Mouse (Mus musculus): ENCODE measurements around the gene Lasp1. TPM values are rescaled to one million over a fixed set of nuclear protein-coding genes. Genes with fewer than 3 reads are reported as not detected.

Lasp1 gene
- total RNA-seq, 2 experiments from 2014 or later: 174 to 191 TPM

GRCm38 (mm10) chr11:97797369-97798082 lies 1.3 kb upstream of the Lasp1 start:
- Histone ChIP-seq H3K4me3 (no peak overlapping the region), H3K27ac (no peak overlapping the region)
- intact Hi-C loops (cut with DNase I): loop anchor here (2.0 kb wide), 1 partner anchor 191 kb away; no protein-coding TSS in a partner anchor
- TF ChIP-seq CTCF (IDR thresholded peaks at IDR 0.05): no peak
- no peak for DNase-seq (ENCODE audit: extremely low spot score in 1 of 2, low spot score in 2 of 2)

DNA sequence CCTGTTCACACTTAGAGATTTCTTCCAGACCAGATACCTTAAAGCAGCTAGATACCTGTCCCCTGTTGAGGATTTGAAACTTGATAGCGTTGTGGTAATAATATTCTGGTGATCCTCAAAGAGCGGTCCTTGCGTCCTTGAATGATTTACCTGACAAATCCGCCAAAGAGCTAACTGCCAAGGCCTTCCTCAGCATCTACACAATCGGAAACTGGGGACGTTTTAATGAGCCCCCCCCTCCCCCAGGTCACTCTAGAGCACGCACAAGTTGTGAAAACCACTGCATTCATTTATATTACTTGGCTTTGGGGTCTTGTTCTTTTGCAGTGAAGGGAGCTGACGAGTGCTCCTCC lies 741 bp upstream of the Lasp1 start:
- no peak for TF ChIP-seq CTCF (IDR thresholded peaks at IDR 0.05)
- DNase-seq (ENCODE audit: extremely low spot score in 1 of 2, low spot score in 2 of 2): no peak
- H3K4me3 ChIP-seq: no peak overlapping the region
- intact Hi-C loops (cut with DNase I): loop anchor here (2.0 kb wide), 1 partner anchor 191 kb away; no protein-coding TSS in a partner anchor
- H3K27ac ChIP-seq: no peak overlapping the region

DNA sequence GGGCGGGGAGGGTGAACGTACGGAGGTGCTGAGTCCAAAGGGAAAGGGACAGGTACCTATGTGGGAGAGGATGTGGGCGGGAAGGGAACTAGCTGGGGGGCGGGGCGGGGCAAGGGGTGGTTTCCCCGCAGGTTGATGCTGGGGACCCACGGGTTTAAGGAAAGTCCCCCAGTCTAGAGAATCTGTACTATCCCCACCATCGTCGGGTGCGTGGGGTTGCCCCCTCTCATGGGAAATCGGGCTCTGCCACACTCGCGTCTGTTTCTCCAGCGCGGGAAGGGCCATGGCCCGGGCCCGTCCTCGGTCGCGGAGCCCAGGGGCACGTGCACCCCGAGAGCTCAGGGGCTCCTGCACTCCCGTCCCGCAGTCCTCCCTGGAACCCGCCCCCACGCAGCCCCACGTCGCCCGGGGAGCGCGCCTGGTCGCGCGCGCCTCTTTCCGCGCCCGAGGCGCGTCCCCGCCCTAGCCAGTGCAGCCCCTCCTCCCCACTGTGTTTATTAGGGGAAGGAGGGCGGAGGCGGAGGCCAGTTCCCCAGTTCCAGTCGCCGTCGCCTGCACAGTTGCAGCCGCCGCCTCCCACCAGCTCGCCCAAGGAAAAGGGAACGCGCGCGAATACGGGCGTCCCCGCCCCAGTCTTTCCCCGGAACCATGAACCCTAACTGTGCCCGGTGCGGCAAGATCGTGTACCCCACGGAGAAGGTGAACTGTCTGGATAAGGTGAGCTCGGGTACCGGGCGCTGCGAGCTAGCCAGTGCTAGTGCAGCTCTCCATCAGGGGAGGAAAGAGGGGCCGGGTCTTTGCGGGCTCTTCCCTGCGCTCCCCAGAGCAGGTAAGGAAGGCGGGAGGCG lies 570 bp downstream of the Lasp1 start:
- peak overlapping the region; percentile 75 for H3K4me3 ChIP-seq
- TF ChIP-seq CTCF (IDR thresholded peaks at IDR 0.05): no peak
- H3K27ac ChIP-seq: peak overlapping the region; percentile 98
- intact Hi-C loops (cut with DNase I): loop anchor here (2.0 kb wide), 1 partner anchor 189 kb away; no protein-coding TSS in a partner anchor
- peak; percentile 89 to 90 for DNase-seq (ENCODE audit: extremely low spot score in 1 of 2, low spot score in 2 of 2)

DNA sequence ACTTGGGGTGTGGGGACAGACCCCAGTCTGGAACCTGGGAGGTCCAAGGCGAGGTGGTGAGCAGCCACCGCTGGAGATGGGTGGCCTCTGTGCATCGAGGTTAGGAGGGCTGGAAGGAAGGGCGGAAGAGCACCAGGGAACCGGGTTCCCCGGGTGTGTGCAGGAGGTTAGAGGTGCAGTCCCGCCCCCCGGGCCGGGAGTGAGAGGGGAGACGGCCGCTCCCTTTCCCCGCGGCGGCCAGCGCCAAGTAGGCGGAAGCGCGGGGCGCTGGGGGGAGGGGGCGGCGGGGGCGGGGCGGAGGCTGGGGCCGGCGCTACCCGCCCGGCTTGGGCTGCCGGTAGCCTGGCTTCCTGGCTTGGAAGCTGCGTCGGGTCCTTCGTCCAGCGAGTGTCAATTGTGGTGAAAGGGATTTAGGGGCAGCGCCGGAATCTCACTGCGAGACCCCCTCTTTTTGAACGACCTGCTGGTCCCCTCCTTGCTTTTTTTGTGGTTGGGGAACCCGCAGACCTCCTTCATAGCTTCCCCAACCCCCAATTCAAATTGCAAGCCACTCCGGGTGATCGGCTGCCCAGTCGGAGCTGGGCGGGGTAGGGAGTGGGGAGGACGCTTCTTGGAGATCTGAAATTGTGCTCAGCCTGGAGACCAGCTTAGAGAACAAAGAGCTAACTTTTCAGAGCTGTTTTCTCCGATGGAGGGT lies 1.3 kb downstream of the Lasp1 start:
- intact Hi-C loops (cut with DNase I): loop anchor here (2.0 kb wide), 2 partner anchors 85 to 189 kb away; partner anchors contain the start of gene Fbxo47
- DNase-seq (ENCODE audit: extremely low spot score in 1 of 2, low spot score in 2 of 2): peak; percentile 53 to 65
- H3K27ac ChIP-seq: peak overlapping the region; percentile 98
- TF ChIP-seq CTCF (IDR thresholded peaks at IDR 0.05): no peak
- peak overlapping the region; percentile 75 for H3K4me3 ChIP-seq

GRCm38 (mm10) chr11:97800691-97801408 lies 2.0 kb downstream of the Lasp1 start:
- no peak for DNase-seq (ENCODE audit: extremely low spot score in 1 of 2, low spot score in 2 of 2)
- intact Hi-C loops (cut with DNase I): loop anchor here (1.0 to 2.0 kb wide), 2 partner anchors 40 to 84 kb away; partner anchors contain the start of gene Fbxo47
- TF ChIP-seq CTCF (IDR thresholded peaks at IDR 0.05): no peak
- H3K4me3 ChIP-seq: peak overlapping the region; percentile 75
- H3K27ac ChIP-seq: peak overlapping the region; percentile 98

GRCm38 (mm10) chr11:97801409-97802193 lies 2.8 kb downstream of the Lasp1 start:
- Histone ChIP-seq H3K27ac (peak overlapping the region; percentile 98), H3K4me3 (peak overlapping the region; percentile 75)
- intact Hi-C loops (cut with DNase I): loop anchor here (1.0 to 2.0 kb wide), 2 partner anchors 40 to 83 kb away; partner anchors contain the start of gene Fbxo47
- no peak for DNase-seq (ENCODE audit: extremely low spot score in 1 of 2, low spot score in 2 of 2)
- peak; percentile 58 for TF ChIP-seq CTCF (IDR thresholded peaks at IDR 0.05)

DNA sequence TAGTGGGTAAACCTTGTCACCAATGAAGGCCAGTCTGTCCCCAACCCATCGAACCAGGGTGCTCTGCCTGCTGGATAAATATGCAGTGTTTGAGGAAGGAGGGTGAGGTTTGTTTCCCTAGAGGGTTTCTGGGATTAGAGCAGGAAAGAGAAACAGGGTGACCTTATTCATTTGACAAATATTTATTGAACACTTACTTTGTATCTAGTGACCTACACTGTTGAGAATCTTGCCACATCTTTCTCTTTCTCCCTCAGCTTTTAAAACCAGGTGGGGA lies 3.3 kb downstream of the Lasp1 start:
- peak overlapping the region; percentile 75 for H3K4me3 ChIP-seq
- no peak for TF ChIP-seq CTCF (IDR thresholded peaks at IDR 0.05)

GRCm38 (mm10) chr11:97802495-97802894 lies 3.7 kb downstream of the Lasp1 start:
- peak overlapping the region; percentile 75; the same call in 1 of the 2 replicates for H3K4me3 ChIP-seq
- intact Hi-C loops (cut with DNase I): no loop called here
- DNase-seq (ENCODE audit: extremely low spot score in 1 of 2, low spot score in 2 of 2): no peak
- peak overlapping the region; percentile 98; the same call in 1 of the 2 replicates for H3K27ac ChIP-seq
- no peak for TF ChIP-seq CTCF (IDR thresholded peaks at IDR 0.05)

More for the DNA sequence above, 3.3 kb downstream of the Lasp1 start:
- H3K27ac ChIP-seq: peak overlapping the region; percentile 98
- intact Hi-C loops (cut with DNase I): no loop called here
- no peak for DNase-seq (ENCODE audit: extremely low spot score in 1 of 2, low spot score in 2 of 2)

GRCm38 (mm10) chr11:97803847-97804246 lies 5.0 kb downstream of the Lasp1 start:
- TF ChIP-seq CTCF (IDR thresholded peaks at IDR 0.05): no peak
- intact Hi-C loops (cut with DNase I): no loop called here
- Histone ChIP-seq H3K4me3 (no peak overlapping the region), H3K27ac (peak overlapping the region; percentile 4; the same call in 1 of the 2 replicates)
- DNase-seq (ENCODE audit: extremely low spot score in 1 of 2, low spot score in 2 of 2): no peak

DNA sequence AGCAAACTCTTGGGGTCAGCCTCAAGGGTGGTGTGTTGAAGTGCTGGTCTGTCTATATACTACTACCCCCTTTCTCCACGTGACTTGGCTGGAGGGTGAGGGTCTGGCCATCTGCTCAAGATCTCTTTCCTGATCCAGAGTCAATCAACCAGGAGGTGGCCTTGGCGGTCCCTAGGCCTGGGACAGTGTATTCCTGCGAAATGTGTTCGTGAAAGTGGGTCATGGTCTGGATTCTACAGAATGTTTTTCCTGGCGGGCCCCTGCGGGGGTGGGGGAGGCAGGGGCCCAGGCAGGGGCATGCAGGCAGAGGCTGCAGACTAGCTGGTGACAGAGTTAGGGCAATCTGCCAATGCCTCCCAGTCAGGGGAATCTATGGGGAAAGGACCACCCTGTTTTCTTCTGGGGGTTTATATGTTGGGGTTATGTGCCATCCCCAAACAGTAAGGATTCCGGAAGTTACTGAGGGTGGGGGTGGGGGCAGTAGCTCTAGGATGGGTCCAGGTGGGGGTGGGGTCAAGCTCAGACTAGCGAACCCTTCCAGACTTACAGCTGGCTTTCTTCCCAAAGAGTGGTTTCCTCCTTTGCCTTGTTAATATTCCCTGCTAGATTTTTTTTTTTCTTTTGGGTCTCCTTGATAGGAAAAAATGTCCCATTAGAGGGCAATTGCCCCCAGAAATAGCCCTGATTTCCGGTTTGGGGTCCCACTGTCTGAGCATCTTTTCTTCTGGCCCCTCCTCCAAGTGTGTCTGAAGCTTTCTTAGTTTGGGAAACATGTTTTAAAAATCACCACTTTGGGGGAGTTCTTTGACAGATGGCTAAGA lies 6.3 kb downstream of the Lasp1 start:
- Histone ChIP-seq H3K27ac (peak overlapping the region; percentile 72; the same call in 1 of the 2 replicates), H3K4me3 (no peak overlapping the region)
- no peak for DNase-seq (ENCODE audit: extremely low spot score in 1 of 2, low spot score in 2 of 2)
- intact Hi-C loops (cut with DNase I): no loop called here
- TF ChIP-seq CTCF (IDR thresholded peaks at IDR 0.05): no peak

All from left cerebral cortex, adult 2 months (tissue).